Mouse (Mus musculus) T-cell, adult 2 months (primary cell): ENCODE results near the gene S100a10.
"Not testable (repeated sequence)": the region's sequence is repeated elsewhere in the genome, so short reads cannot be mapped to it uniquely, and the experiment has no call there.

Experiments
- DNase-seq: peaks from one replicate; pipeline ENCODE4 v3.0.0; 2022; ENCODE audit warnings: low spot score

S100a10 gene

DNA sequence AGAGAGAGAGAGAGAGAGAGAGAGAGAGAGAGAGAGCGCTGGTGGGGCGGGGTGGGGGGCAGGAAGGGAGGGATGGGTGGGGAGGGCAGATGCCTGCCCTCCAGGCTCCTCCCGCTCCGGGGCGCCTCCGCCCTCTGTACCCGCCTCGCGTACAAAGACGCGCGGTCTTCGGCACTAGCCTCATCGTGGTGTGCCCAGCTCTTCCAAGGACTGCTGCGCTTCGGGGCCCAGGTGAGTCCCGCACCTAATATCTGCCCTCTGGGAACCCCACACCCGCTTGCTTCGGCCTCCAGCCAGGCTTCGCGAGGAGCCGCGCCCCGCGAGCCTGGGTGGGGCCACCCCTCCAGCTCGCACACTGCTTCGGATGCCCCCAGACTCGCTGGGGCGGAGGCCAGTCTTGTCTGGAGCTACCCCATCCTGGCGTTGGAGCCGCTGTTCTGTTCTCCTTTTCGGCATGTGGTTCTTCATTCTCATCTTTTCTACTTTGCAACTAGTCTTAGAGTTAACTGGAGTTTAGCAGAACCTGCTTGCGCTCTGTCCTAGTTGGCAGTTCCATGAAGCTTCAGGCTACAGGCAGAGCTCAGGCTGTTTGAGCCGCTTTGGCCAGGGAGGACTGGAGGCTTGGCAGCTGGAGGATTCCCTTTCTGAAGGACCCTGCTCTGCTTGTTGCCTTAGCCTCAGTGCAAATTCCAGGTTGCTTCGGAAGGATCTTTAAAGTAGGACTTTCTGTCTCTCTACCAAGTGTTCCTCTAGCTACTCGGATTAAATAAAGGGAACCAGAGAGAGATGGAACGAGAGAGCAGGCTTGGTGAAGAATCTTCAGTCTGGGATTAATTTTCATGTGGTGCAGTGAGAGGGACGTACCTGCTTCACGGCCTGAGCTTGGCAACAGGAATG is at the start of gene S100a10:
TSS of gene S100a10 (plus strand) at position 100 of the 897 bp plus-strand sequence.
- peak; percentile 78 for DNase-seq

GRCm38 (mm10) chr3:93505960-93506863 is 48.7 kb upstream of the S100a10 start:
- peak; percentile 91 for DNase-seq

GRCm38 (mm10) chr3:93506881-93507325 is 48.0 kb upstream of the S100a10 start:
- DNase-seq = no peak

DNA sequence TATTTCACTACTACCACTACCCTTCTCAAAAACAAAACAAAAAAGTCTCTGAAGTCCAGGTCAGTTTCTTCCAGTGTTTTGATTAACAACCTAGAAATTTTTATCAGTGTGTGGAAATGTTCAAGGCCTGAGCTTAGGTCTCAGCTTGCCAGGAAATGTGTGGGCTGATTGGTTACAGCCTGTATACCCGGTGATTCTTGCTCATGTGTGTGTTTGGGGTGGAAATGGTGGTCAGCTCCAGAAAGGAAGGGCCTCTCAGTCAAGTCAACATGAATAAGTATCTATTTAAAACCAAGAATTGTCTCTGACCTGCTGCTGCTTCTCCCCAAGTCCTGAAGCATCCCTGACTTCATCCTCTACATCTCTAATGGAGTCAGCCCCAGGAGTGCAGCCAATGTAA is 45.6 kb upstream of the S100a10 start:
- DNase-seq = no peak

GRCm38 (mm10) chr3:93511036-93511435 is 43.8 kb upstream of the S100a10 start:
- no peak for DNase-seq

DNA sequence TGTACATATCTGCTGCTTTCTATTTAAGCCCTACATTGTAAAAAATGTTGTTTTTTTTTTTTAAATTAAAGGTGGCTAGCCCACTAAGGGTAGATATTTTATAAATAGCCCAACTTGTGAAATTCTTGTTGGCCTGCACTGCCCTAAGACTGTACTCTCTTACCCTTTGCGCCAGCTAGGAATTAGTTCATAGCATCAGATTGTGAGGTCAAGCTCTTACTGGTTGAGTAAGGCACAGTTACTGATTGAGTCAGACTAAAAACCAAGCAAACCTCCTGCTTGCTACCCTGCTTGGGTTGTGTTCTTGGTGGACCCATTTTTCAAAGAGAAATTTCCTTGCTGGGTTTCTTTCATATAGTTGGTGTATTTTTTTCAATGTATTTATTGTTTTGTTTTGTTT is 43.1 kb upstream of the S100a10 start:
- DNase-seq = no peak

GRCm38 (mm10) chr3:93512386-93513101 is 42.3 kb upstream of the S100a10 start:
- no peak for DNase-seq

GRCm38 (mm10) chr3:93514628-93515027 is 40.3 kb upstream of the S100a10 start:
- peak; percentile 32 for DNase-seq

GRCm38 (mm10) chr3:93517343-93517742 is 37.5 kb upstream of the S100a10 start:
- DNase-seq = no peak

GRCm38 (mm10) chr3:93519856-93520329 is 35.0 kb upstream of the S100a10 start:
- no peak for DNase-seq

GRCm38 (mm10) chr3:93520330-93521193 is 34.3 kb upstream of the S100a10 start, which contains the start of gene S100a11:
Gene S100a11 (plus strand): TSS chr3:93520488.
- peak; percentile 22 for DNase-seq

GRCm38 (mm10) chr3:93521462-93522057 is 33.3 kb upstream of the S100a10 start:
- DNase-seq = no peak

DNA sequence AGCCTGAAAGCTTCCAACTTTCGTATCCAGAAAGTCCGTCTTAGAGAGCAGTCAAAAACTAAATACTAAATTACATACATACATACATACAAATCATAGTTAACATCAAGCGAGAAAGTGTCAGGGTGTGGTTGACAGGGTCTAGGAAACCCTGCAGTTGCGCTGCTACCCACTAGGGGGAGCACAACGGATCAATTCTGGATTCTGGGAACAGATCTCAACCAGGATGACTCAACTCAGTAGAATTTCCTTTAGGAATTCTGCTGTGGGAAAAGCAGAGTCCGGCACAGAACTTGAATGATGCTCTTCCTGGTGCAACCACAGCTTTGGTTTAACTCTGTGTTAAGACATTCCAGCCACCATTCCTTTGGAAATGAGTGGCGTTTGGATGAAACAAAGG is 32.3 kb upstream of the S100a10 start:
- no peak for DNase-seq

- no peak for DNase-seq
Observed at GRCm38 (mm10) chr3:93527300-93527699, 27.6 kb upstream of the S100a10 start.

DNA sequence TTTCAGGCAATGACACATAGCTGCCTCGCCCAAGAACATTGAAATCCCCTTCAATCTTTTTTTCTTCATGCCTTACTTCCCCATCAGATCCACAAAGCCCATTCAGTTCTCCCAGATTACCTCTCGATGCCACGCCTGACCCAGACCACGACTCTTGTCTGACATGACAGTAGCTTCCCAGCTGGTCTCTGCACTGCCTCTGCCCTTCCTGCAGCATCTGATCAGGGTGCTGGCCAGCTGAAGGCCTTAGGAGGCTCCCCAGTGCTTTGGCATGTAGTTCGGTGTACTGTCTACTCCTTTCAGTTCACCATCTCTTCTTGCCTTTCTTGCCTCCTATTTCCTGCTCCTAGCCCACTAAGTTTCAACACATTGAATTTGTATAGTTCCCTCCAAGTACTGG is 26.1 kb upstream of the S100a10 start:
- DNase-seq = no peak

DNA sequence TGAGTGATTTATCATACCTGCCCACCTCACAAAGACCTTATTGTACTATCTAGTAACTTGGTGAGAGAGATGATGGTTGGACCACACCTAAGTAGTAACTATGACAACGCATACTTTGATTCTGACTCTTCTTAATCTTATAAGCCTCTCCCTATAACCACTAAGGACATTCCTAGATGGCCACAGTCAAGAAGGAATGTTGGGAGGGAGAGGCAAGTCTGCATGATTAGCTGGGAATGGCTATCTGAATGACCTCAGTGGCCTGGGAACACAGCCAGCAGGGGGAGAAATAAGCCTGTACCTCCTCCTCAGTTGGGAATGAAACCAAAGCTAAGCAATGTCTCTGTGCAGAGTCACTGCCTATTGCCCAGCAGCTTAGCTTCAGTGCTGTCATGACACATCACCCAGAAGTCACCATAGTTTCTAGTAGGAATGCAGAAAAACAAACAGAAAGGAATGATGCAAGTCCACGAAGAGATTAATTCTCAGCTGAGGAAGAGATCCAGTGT is 17.8 kb upstream of the S100a10 start:
- no peak for DNase-seq

- no peak for DNase-seq
Observed at GRCm38 (mm10) chr3:93538486-93538885, 16.4 kb upstream of the S100a10 start.

GRCm38 (mm10) chr3:93541501-93541900 is 13.4 kb upstream of the S100a10 start:
- no peak for DNase-seq

- DNase-seq = not testable (repeated sequence)
Observed at GRCm38 (mm10) chr3:93544170-93544569, 10.7 kb upstream of the S100a10 start.

DNA sequence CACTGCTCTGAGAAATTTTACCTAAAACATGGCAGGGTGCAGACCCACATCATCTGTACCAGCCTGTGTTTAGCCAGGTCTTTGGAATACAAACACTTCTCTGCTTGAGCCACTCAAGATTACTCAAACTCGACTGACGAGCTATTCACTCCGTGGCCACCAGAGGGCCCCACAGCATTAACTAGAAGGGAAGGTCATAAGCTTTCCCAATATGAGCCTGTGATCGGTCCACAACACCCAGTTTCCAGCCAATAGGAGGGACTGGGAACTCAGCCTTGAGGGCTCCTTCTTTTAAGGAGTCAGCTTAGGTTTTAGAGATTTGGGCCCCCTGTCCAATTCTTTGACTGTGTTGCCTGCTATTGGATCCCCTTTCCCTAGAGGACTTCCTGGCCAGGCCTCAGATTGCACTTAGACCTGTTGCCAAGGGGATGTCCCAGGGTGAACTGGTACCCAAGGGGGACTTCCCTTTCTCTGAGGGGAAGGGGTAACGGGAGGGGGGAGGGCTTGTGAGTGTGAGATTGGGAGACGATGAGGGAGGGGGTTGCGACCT is 7.7 kb upstream of the S100a10 start:
- DNase-seq = peak; percentile 78
